Mouse (Mus musculus): Measurements from ENCODE around the gene Gimap9. TPM values are rescaled to one million over a fixed set of nuclear protein-coding genes. Genes with fewer than 3 reads are reported as not detected.

Gimap9 gene
- polyA plus RNA-seq, 1 experiment from 2014 or later = 3.6 TPM

GRCm38 (mm10) chr6:48674291-48675058, 1.5 kb upstream of the Gimap9 start:
- no peaks in the 10 kb centered on the region for H3K9me3 ChIP-seq (ENCODE audit: control insufficient read depth, low read length)
- H3K4me1 ChIP-seq (ENCODE audit: control insufficient read depth, insufficient read depth, low read length) = no peaks in the 10 kb centered on the region
- no peaks in the 10 kb centered on the region for H3K27me3 ChIP-seq (ENCODE audit: control insufficient read depth, insufficient read depth, low read length)
- ATAC-seq (ENCODE audit: insufficient read depth, low FRiP score, low TSS enrichment) = no peak
- no peak overlapping the region for H3K4me2 ChIP-seq (ENCODE audit: low read depth)
- H3K9ac ChIP-seq (ENCODE audit: low read length) = no peak overlapping the region
- DNase-seq (ENCODE audit: low spot score) = no peak
- H3K4me3 ChIP-seq (ENCODE audit: low read depth, low read length) = no peak overlapping the region
- 94% methylated on average over 9 of the region's 9 CpGs for WGBS
- H3K36me3 ChIP-seq (ENCODE audit: control insufficient read depth, insufficient read depth, low read length) = no peaks in the 10 kb centered on the region
- H3K27ac ChIP-seq (ENCODE audit: low read depth, low read length) = no peak overlapping the region

- Histone ChIP-seq H3K36me3 (ENCODE audit: control insufficient read depth, insufficient read depth, low read length) (no peaks in the 10 kb centered on the region), H3K27ac (ENCODE audit: low read depth, low read length) (no peak overlapping the region), H3K27me3 (ENCODE audit: control insufficient read depth, insufficient read depth, low read length) (no peaks in the 10 kb centered on the region), H3K9ac (ENCODE audit: low read length) (no peak overlapping the region), H3K9me3 (ENCODE audit: control insufficient read depth, low read length) (no peaks in the 10 kb centered on the region), H3K4me3 (ENCODE audit: low read depth, low read length) (no peak overlapping the region), H3K4me2 (ENCODE audit: low read depth) (no peak overlapping the region), H3K4me1 (ENCODE audit: control insufficient read depth, insufficient read depth, low read length) (no peaks in the 10 kb centered on the region)
- 54% methylated on average over 10 of the region's 10 CpGs for WGBS
- no peak for DNase-seq (ENCODE audit: low spot score)
- no peak for ATAC-seq (ENCODE audit: insufficient read depth, low FRiP score, low TSS enrichment)
These were observed 464 bp upstream of the Gimap9 start for GRCm38 (mm10) chr6:48675400-48675930.

GRCm38 (mm10) chr6:48676860-48677415, 1.0 kb downstream of the Gimap9 start:
- no peak for ATAC-seq (ENCODE audit: insufficient read depth, low FRiP score, low TSS enrichment)
- DNase-seq (ENCODE audit: low spot score) = no peak
- H3K4me1 ChIP-seq (ENCODE audit: control insufficient read depth, insufficient read depth, low read length) = no peaks in the 10 kb centered on the region
- no peak overlapping the region for H3K9ac ChIP-seq (ENCODE audit: low read length)
- 84% methylated on average over 5 of the region's 5 CpGs for WGBS
- H3K36me3 ChIP-seq (ENCODE audit: control insufficient read depth, insufficient read depth, low read length) = no peaks in the 10 kb centered on the region
- H3K4me2 ChIP-seq (ENCODE audit: low read depth) = no peak overlapping the region
- no peak overlapping the region for H3K27ac ChIP-seq (ENCODE audit: low read depth, low read length)
- H3K9me3 ChIP-seq (ENCODE audit: control insufficient read depth, low read length) = no peaks in the 10 kb centered on the region
- H3K4me3 ChIP-seq (ENCODE audit: low read depth, low read length) = no peak overlapping the region
- H3K27me3 ChIP-seq (ENCODE audit: control insufficient read depth, insufficient read depth, low read length) = no peaks in the 10 kb centered on the region

GRCm38 (mm10) chr6:48677492-48678345, 1.8 kb downstream of the Gimap9 start:
- no peak for DNase-seq (ENCODE audit: low spot score)
- H3K4me1 ChIP-seq (ENCODE audit: control insufficient read depth, insufficient read depth, low read length) = no peaks in the 10 kb centered on the region
- ATAC-seq (ENCODE audit: insufficient read depth, low FRiP score, low TSS enrichment) = no peak
- H3K9me3 ChIP-seq (ENCODE audit: control insufficient read depth, low read length) = no peaks in the 10 kb centered on the region
- WGBS = 91% methylated on average over 17 of the region's 17 CpGs
- H3K27me3 ChIP-seq (ENCODE audit: control insufficient read depth, insufficient read depth, low read length) = no peaks in the 10 kb centered on the region
- H3K27ac ChIP-seq (ENCODE audit: low read depth, low read length) = no peak overlapping the region
- no peaks in the 10 kb centered on the region for H3K36me3 ChIP-seq (ENCODE audit: control insufficient read depth, insufficient read depth, low read length)
- no peak overlapping the region for H3K9ac ChIP-seq (ENCODE audit: low read length)
- H3K4me2 ChIP-seq (ENCODE audit: low read depth) = no peak overlapping the region
- H3K4me3 ChIP-seq (ENCODE audit: low read depth, low read length) = no peak overlapping the region

- no peak overlapping the region for H3K4me3 ChIP-seq (ENCODE audit: low read depth, low read length)
- no peaks in the 10 kb centered on the region for H3K4me1 ChIP-seq (ENCODE audit: control insufficient read depth, insufficient read depth, low read length)
- no peaks in the 10 kb centered on the region for H3K36me3 ChIP-seq (ENCODE audit: control insufficient read depth, insufficient read depth, low read length)
- ATAC-seq (ENCODE audit: insufficient read depth, low FRiP score, low TSS enrichment) = no peak
- no peak overlapping the region for H3K27ac ChIP-seq (ENCODE audit: low read depth, low read length)
- no peaks in the 10 kb centered on the region for H3K27me3 ChIP-seq (ENCODE audit: control insufficient read depth, insufficient read depth, low read length)
- no peak overlapping the region for H3K4me2 ChIP-seq (ENCODE audit: low read depth)
- no peaks in the 10 kb centered on the region for H3K9me3 ChIP-seq (ENCODE audit: control insufficient read depth, low read length)
- no peak overlapping the region for H3K9ac ChIP-seq (ENCODE audit: low read length)
- DNase-seq (ENCODE audit: low spot score) = no peak
- 77% methylated on average over 4 of the region's 4 CpGs for WGBS
These were observed 2.5 kb downstream of the Gimap9 start for GRCm38 (mm10) chr6:48678391-48678790.

- 80% methylated on average over 6 of the region's 6 CpGs for WGBS
- ATAC-seq (ENCODE audit: insufficient read depth, low FRiP score, low TSS enrichment) = no peak
These were observed 3.8 kb downstream of the Gimap9 start for GRCm38 (mm10) chr6:48679701-48680100.

GRCm38 (mm10) chr6:48680421-48680820, 4.5 kb downstream of the Gimap9 start:
- Histone ChIP-seq H3K4me2 (ENCODE audit: low read depth) (no peak overlapping the region), H3K9me3 (ENCODE audit: control insufficient read depth, low read length) (no peaks in the 10 kb centered on the region), H3K27ac (ENCODE audit: low read depth, low read length) (no peak overlapping the region), H3K36me3 (ENCODE audit: control insufficient read depth, insufficient read depth, low read length) (no peaks in the 10 kb centered on the region), H3K27me3 (ENCODE audit: control insufficient read depth, insufficient read depth, low read length) (no peaks in the 10 kb centered on the region), H3K4me3 (ENCODE audit: low read depth, low read length) (no peak overlapping the region), H3K9ac (ENCODE audit: low read length) (no peak overlapping the region), H3K4me1 (ENCODE audit: control insufficient read depth, insufficient read depth, low read length) (no peaks in the 10 kb centered on the region)
- DNase-seq (ENCODE audit: low spot score) (no peak), ATAC-seq (ENCODE audit: insufficient read depth, low FRiP score, low TSS enrichment) (no peak)
- 85% methylated on average over 5 of the region's 5 CpGs for WGBS

More at GRCm38 (mm10) chr6:48679701-48680100, 3.8 kb downstream of the Gimap9 start:
- no peak overlapping the region for H3K27ac ChIP-seq (ENCODE audit: low read depth, low read length)
- no peak overlapping the region for H3K4me2 ChIP-seq (ENCODE audit: low read depth)
- no peaks in the 10 kb centered on the region for H3K27me3 ChIP-seq (ENCODE audit: control insufficient read depth, insufficient read depth, low read length)
- no peaks in the 10 kb centered on the region for H3K9me3 ChIP-seq (ENCODE audit: control insufficient read depth, low read length)
- DNase-seq (ENCODE audit: low spot score) = no peak
- H3K4me1 ChIP-seq (ENCODE audit: control insufficient read depth, insufficient read depth, low read length) = no peaks in the 10 kb centered on the region
- no peak overlapping the region for H3K9ac ChIP-seq (ENCODE audit: low read length)
- no peak overlapping the region for H3K4me3 ChIP-seq (ENCODE audit: low read depth, low read length)
- H3K36me3 ChIP-seq (ENCODE audit: control insufficient read depth, insufficient read depth, low read length) = no peaks in the 10 kb centered on the region

GRCm38 (mm10) chr6:48681472-48682090, 5.7 kb downstream of the Gimap9 start:
- Histone ChIP-seq H3K9ac (ENCODE audit: low read length) (no peak overlapping the region), H3K4me2 (ENCODE audit: low read depth) (no peak overlapping the region), H3K4me3 (ENCODE audit: low read depth, low read length) (no peak overlapping the region), H3K36me3 (ENCODE audit: control insufficient read depth, insufficient read depth, low read length) (no peaks in the 10 kb centered on the region), H3K4me1 (ENCODE audit: control insufficient read depth, insufficient read depth, low read length) (no peaks in the 10 kb centered on the region), H3K27ac (ENCODE audit: low read depth, low read length) (no peak overlapping the region), H3K27me3 (ENCODE audit: control insufficient read depth, insufficient read depth, low read length) (no peaks in the 10 kb centered on the region), H3K9me3 (ENCODE audit: control insufficient read depth, low read length) (no peaks in the 10 kb centered on the region)
- no peak for ATAC-seq (ENCODE audit: insufficient read depth, low FRiP score, low TSS enrichment)
- DNase-seq (ENCODE audit: low spot score) = no peak
- 83% methylated on average over 3 of the region's 3 CpGs for WGBS
